Mouse (Mus musculus): ENCODE measurements around the gene Timm8a2.

Timm8a2 gene

GRCm38 (mm10) chr14:122034451-122034850, at the start of gene Timm8a2:
TSS of gene Timm8a2 (plus strand) at chr14:122034674.
- in situ Hi-C loops (cut with MboI) = no loop called here

DNA sequence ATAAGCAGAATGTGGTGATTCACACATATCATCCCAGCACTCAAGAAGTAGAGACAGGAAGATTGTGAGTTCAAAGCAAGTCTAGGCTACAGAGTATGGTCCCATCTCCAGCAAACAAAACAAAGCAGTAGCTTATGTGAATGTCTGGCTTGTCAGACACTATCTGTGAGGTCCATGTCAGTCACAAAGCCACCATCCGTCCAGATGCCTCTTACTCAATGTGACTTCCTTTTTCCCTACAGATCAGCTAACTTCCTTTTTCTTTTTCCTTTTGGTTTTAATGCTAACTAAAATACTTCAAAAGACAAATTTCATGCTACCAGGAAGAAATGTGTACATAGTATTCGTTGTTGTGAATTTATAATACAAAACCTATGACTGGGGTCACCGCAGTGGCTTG, 49.0 kb upstream of the Timm8a2 start:
- in situ Hi-C loops (cut with MboI) = no loop called here

- in situ Hi-C loops (cut with MboI) = no loop called here
Observed at GRCm38 (mm10) chr14:121986028-121986427, 48.4 kb upstream of the Timm8a2 start.

DNA sequence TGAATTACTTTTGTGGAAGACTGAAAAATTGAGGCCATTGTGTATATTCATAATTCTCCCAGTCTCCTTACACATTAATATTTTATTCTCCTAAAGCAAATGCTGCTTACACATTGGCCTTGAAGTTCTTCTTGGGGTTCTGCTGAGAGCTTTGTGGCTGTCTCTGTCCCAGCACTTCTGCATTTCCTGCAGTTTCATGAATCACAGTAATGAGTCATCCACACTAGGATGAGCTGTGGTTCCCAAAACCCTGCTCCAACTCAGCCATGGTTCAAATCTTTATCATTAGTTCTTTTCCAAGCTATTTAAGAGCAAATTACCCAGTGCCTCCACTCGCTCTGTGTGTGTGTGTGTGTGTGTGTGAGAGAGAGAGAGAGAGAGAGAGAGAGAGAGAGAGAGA, 47.2 kb upstream of the Timm8a2 start:
- in situ Hi-C loops (cut with MboI) = no loop called here

DNA sequence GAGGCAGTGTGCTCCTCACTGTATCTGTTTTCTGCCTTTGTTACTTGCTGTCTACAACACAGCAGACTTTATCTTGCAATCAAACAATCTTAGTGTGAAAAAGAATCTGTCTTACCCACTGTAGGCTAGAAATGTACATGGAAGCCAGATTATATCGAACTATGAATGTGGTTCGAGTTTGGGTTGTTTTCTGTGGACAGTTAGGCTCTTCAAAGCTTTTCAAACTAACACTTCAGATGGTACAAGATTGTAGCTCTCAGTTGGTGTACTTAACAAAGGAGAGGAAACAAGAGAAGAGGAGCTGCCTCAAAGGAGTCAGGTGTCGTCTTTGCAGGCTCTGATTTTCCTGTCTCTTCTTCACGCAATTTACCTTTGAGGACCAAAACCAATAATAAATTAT, 46.8 kb upstream of the Timm8a2 start:
- in situ Hi-C loops (cut with MboI) = no loop called here

DNA sequence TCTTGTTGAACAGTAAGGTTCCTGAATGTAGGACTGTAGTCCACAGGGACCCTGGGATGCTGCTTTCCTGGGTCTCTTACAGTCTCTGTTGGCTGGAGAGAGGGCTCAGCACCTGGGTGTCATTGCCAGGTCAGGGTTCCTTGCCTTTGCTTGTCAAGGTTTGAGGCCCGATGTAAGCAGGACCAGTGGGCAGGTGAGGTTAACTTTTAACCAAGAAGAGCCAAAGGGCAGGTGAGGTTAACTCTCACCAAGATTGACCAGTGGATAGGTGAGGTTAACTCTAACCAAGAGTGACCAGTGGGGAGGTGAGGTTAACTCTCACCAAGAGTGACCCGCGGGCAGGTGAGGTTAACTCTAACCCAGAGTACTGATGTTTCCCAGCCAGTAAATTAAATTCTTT, 45.1 kb upstream of the Timm8a2 start:
- in situ Hi-C loops (cut with MboI) = no loop called here

- in situ Hi-C loops (cut with MboI) = no loop called here
Observed at GRCm38 (mm10) chr14:121989869-121990268, 44.6 kb upstream of the Timm8a2 start.

- in situ Hi-C loops (cut with MboI) = no loop called here
Observed at GRCm38 (mm10) chr14:121990897-121991296, 43.6 kb upstream of the Timm8a2 start.

- in situ Hi-C loops (cut with MboI) = no loop called here
Observed at GRCm38 (mm10) chr14:121991921-121992320, 42.6 kb upstream of the Timm8a2 start.

- in situ Hi-C loops (cut with MboI) = no loop called here
Observed at GRCm38 (mm10) chr14:121992395-121993280, 41.8 kb upstream of the Timm8a2 start.

- in situ Hi-C loops (cut with MboI) = no loop called here
Observed at GRCm38 (mm10) chr14:121993616-121994015, 40.9 kb upstream of the Timm8a2 start.

DNA sequence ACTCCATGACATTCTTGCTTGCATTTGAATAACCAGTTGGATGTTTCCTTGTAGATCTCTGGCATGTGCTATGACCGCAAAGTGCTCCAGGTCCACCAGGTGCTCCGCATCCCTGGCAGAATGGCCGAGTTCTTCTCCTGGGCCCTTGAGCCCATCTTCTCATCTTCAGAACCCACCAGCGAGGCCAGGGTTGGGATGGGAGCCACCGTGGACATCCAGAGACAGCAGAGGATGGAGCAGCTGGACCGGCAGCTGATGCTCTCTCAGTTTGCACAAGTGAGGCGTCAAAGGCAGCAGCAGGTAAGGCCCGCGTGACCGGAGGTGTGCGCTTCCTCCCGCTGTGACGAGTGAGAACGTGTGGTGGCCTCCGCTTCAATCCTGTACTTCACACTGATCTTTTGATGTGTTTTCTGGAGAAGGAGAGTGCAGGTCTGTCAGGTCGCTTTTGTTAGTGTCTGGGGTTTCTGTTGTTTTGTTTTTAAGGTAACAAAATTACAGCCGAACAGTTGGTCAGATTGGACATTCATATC, 40.2 kb upstream of the Timm8a2 start:
- in situ Hi-C loops (cut with MboI) = no loop called here

- in situ Hi-C loops (cut with MboI) = no loop called here
Observed at GRCm38 (mm10) chr14:121994846-121995556, 39.5 kb upstream of the Timm8a2 start.

GRCm38 (mm10) chr14:121995557-121995870, 39.0 kb upstream of the Timm8a2 start:
- in situ Hi-C loops (cut with MboI) = no loop called here

- in situ Hi-C loops (cut with MboI) = no loop called here
Observed at GRCm38 (mm10) chr14:121996786-121997185, 37.7 kb upstream of the Timm8a2 start.

DNA sequence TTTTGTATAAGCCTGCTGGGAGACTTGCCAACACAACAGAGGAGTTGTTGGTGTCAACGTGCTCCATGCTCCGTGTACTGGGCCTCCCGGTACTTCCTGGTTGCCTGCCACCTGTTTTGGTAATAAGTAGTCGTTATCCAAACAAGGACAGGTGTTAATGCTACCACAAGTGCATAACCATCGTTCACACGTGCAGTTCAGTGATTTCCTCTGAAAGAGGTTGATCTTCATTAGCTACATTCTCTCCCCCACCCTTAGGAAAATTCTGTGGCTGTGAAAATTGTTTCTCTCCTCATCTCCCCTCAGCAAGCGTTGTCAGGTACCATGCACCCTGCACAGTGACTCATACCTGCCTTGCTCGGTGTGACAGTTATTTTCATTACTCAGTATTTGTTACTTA, 35.0 kb upstream of the Timm8a2 start:
- in situ Hi-C loops (cut with MboI) = no loop called here

GRCm38 (mm10) chr14:122000346-122001105, 33.9 kb upstream of the Timm8a2 start:
- in situ Hi-C loops (cut with MboI) = no loop called here

GRCm38 (mm10) chr14:122002224-122002623, 32.2 kb upstream of the Timm8a2 start:
- in situ Hi-C loops (cut with MboI) = no loop called here

DNA sequence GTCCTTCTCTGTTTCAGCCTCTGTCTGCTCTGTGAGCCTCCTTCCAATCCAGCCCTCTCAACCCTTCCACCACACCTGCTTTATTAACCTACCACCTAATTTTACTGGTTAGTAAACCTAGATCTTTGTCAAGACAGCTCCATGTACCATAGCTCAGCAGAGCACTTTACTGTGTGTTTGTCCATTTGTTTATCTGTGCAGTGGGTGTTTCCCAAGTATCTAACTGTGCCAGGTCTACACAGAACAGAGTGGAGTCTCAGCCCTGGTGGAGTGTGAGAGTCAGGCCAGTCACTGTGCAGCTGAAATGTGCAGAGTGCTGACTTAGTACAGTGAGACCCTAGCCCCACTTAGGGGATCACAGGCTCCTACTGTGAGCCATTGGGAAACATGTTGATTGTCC, 30.7 kb upstream of the Timm8a2 start:
- in situ Hi-C loops (cut with MboI) = no loop called here

DNA sequence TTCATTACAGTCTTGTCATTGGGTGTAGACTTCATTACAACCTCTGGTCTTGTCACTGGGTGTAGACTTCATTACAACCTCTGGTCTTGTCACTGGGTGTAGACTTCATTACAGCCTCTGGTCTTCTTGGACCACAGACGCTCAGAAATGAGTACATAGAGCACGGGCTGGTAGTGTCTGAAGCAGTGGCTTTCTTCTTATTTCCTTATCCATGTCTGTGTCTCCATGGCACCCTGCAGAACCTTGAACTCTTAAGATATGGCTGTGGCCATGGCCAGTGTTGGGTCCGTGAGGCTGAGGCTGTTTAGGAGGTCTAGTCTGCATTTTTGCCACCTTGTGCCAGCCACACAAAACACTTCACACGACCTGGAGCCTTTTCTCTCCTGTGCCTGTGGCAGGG, 26.2 kb upstream of the Timm8a2 start:
- in situ Hi-C loops (cut with MboI) = no loop called here

- in situ Hi-C loops (cut with MboI) = no loop called here
Observed at GRCm38 (mm10) chr14:122009502-122009901, 25.0 kb upstream of the Timm8a2 start.

- in situ Hi-C loops (cut with MboI) = no loop called here
Observed at GRCm38 (mm10) chr14:122010301-122010700, 24.2 kb upstream of the Timm8a2 start.

Measured in mature B cell (primary cell).